In genomic region chr15:79013382-79013781, GRCm38 (mm10) we compare ENCODE assay signal across 27 mouse cellular contexts. TPM values are rescaled to one million over a fixed set of nuclear protein-coding genes. Genes with fewer than 3 reads are reported as not detected.
DNase-seq lines count a peak whose midpoint lies in the region; ATAC-seq and TF ChIP-seq lines count a peak whose summit lies in the region.
"Had no signal": no experiment of that assay in that cellular context is flagged by ENCODE, and none has a peak within 500 bp of the region (broad histone marks: within the 10 kb centered on the region; RNA-seq: fewer than 3 reads in every experiment).

No protein-coding gene starts in this region.

- H3K27me3 ChIP-seq in midbrain, embryonic 14.5 days (ENCODE audit: control insufficient read depth, insufficient read depth, low read length) = no peaks in the 10 kb centered on the region
- H3K27me3 ChIP-seq in midbrain, embryonic 10.5 days (ENCODE audit: low read depth, poor library complexity, severe bottlenecking) = no peaks in the 10 kb centered on the region
- H3K27me3 ChIP-seq in hindbrain, embryonic 11.5 days (ENCODE audit: control insufficient read depth, insufficient read depth, low read length) = no peaks in the 10 kb centered on the region
- H3K27me3 ChIP-seq in thymus, adult 2 months (ENCODE audit: control insufficient read depth, insufficient read depth, low read length) = no peaks in the 10 kb centered on the region
- H3K27me3 ChIP-seq: heart, embryonic 13.5 days; Patski had no signal

- no peak for TF ChIP-seq CTCF in thymus, adult 2 months (IDR thresholded peaks at IDR 0.05; ENCODE audit: borderline replicate concordance, control insufficient read depth, extremely low read depth, insufficient read depth, low read length, poor library complexity)

- WGBS in midbrain, embryonic 14.5 days = 59% methylated on average over 7 of the region's 7 CpGs
- 80% methylated on average over 7 of the region's 7 CpGs for WGBS in midbrain, embryonic 10.5 days
- WGBS in hindbrain, embryonic 11.5 days = 69% methylated on average over 7 of the region's 7 CpGs
- 80% methylated on average over 7 of the region's 7 CpGs for WGBS in thymus, adult 2 months

- H3K36me3 ChIP-seq in midbrain, embryonic 14.5 days (ENCODE audit: control insufficient read depth, insufficient read depth, low read length) = no peaks in the 10 kb centered on the region
- H3K36me3 ChIP-seq in midbrain, embryonic 10.5 days = no peaks in the 10 kb centered on the region
- no peaks in the 10 kb centered on the region for H3K36me3 ChIP-seq in hindbrain, embryonic 11.5 days (ENCODE audit: control insufficient read depth, insufficient read depth, low read length)
- H3K36me3 ChIP-seq in thymus, adult 2 months (ENCODE audit: control insufficient read depth, insufficient read depth, low read length) = no peaks in the 10 kb centered on the region
- H3K36me3 ChIP-seq: embryonic facial prominence, embryonic 10.5 days had no signal

- H3K4me1 ChIP-seq in midbrain, embryonic 14.5 days (ENCODE audit: control insufficient read depth, insufficient read depth, low read length) = no peaks in the 10 kb centered on the region
- peaks cover 28% of the 10 kb centered on the region for H3K4me1 ChIP-seq in midbrain, embryonic 10.5 days
- peaks cover 10% of the 10 kb centered on the region for H3K4me1 ChIP-seq in hindbrain, embryonic 11.5 days (replicated peaks; ENCODE audit: control insufficient read depth, insufficient read depth, low read length)
- no peaks in the 10 kb centered on the region for H3K4me1 ChIP-seq in thymus, adult 2 months (replicated peaks; ENCODE audit: control insufficient read depth, insufficient read depth, low read length)

- no peak overlapping the region for H3K27ac ChIP-seq in midbrain, embryonic 14.5 days (replicated peaks; ENCODE audit: low read depth, low read length)
- no peak overlapping the region; the same call in 1 of the 2 replicates for H3K27ac ChIP-seq in midbrain, embryonic 10.5 days (replicated peaks)
- no peak overlapping the region for H3K27ac ChIP-seq in hindbrain, embryonic 11.5 days (ENCODE audit: low read depth, low read length)
- no peak overlapping the region for H3K27ac ChIP-seq in thymus, adult 2 months (ENCODE audit: control insufficient read depth, insufficient read depth, low read length)
- H3K27ac ChIP-seq: gastrocnemius, adult 2 months; heart, embryonic 13.5 days; layer of hippocampus, adult 2 months had no signal

- DNase-seq in cerebellum, postnatal 14 days = peak; percentile 36 to 62
- DNase-seq in cerebellum, adult 8-10 months = no peak
- DNase-seq in midbrain, embryonic 14.5 days = peak; percentile 32
- no peak for DNase-seq in midbrain, embryonic 10.5 days (ENCODE audit: low spot score)
- peak; percentile 30 for DNase-seq in hindbrain, embryonic 11.5 days (ENCODE audit: low spot score)
- DNase-seq in retina, embryonic 14.5 days (ENCODE audit: low spot score) = peak; percentile 29
- no peak for DNase-seq in thymus, adult 2 months
- no peak for DNase-seq in ovary, postnatal 36 days (ENCODE audit: low spot score)
- DNase-seq: adrenal gland, postnatal 14 days; cerebellum, adult 11-12 months; gastrocnemius, adult 2 months; heart, adult 11 months; heart, postnatal 36 days; kidney, adult 8-10 months; kidney, postnatal 14 days; lung, adult 18-20 months; lung, postnatal 14 days; thymus, postnatal 25 days had no signal

- no peak overlapping the region for H3K9ac ChIP-seq in midbrain, embryonic 14.5 days (replicated peaks; ENCODE audit: low read length)
- H3K9ac ChIP-seq in hindbrain, embryonic 11.5 days (ENCODE audit: low read depth, low read length) = no peak overlapping the region
- H3K9ac ChIP-seq: heart, embryonic 13.5 days had no signal

- ATAC-seq in midbrain, embryonic 14.5 days (ENCODE audit: low FRiP score, low TSS enrichment) = no peak
- no peak for ATAC-seq in hindbrain, embryonic 11.5 days (ENCODE audit: low FRiP score)
- ATAC-seq: activated CD4-positive, CD25-positive, alpha-beta regulatory T cell, adult 4 months; CD4-positive, CD25-positive, alpha-beta regulatory T cell, adult 4 months; Patski had no signal

- H3K9me3 ChIP-seq in midbrain, embryonic 14.5 days (ENCODE audit: control insufficient read depth, low read length) = no peaks in the 10 kb centered on the region
- no peaks in the 10 kb centered on the region for H3K9me3 ChIP-seq in midbrain, embryonic 10.5 days (replicated peaks)
- H3K9me3 ChIP-seq in hindbrain, embryonic 11.5 days (ENCODE audit: control insufficient read depth, low read length) = no peaks in the 10 kb centered on the region
- H3K9me3 ChIP-seq: embryonic facial prominence, embryonic 10.5 days; heart, embryonic 13.5 days; megakaryocyte, embryonic 14.5 days had no signal

- TF ChIP-seq POLR2A in thymus, adult 2 months (IDR thresholded peaks at IDR 0.05; ENCODE audit: control insufficient read depth, extremely low read depth, insufficient read depth, low read length, poor library complexity) = no peak

- no peak overlapping the region for H3K4me2 ChIP-seq in midbrain, embryonic 14.5 days (ENCODE audit: low read length)
- no peak overlapping the region for H3K4me2 ChIP-seq in hindbrain, embryonic 11.5 days (replicated peaks; ENCODE audit: low read depth, low read length)
- H3K4me2 ChIP-seq: heart, embryonic 13.5 days; liver, embryonic 11.5 days had no signal

- no peak overlapping the region for H3K4me3 ChIP-seq in midbrain, embryonic 14.5 days (replicated peaks; ENCODE audit: low read depth, low read length)
- H3K4me3 ChIP-seq in midbrain, embryonic 10.5 days = no peak overlapping the region
- H3K4me3 ChIP-seq in hindbrain, embryonic 11.5 days (ENCODE audit: low read depth, low read length) = no peak overlapping the region
- H3K4me3 ChIP-seq in thymus, adult 2 months (ENCODE audit: control insufficient read depth, insufficient read depth, low read length) = no peak overlapping the region
- H3K4me3 ChIP-seq: embryonic facial prominence, embryonic 10.5 days; gastrocnemius, adult 2 months; heart, embryonic 13.5 days; layer of hippocampus, adult 2 months; megakaryocyte, embryonic 14.5 days had no signal

RNA-seq across cellular contexts. Expression of gene H1f0, which starts 14.9 kb away (rescaled TPM):
- polyA plus RNA-seq in midbrain, embryonic 14.5 days (2014; fragmentation: Nextera tagmentation; extraction: Ambion mirVana) = 94.4 and 154 TPM in 2 replicates
- 421 and 499 TPM in 2 replicates for polyA plus RNA-seq in midbrain, embryonic 10.5 days (2016; fragmentation: Nextera tagmentation; extraction: Ambion mirVana)
- polyA plus RNA-seq in hindbrain, embryonic 11.5 days (2014; fragmentation: Nextera tagmentation; extraction: Ambion mirVana) = 154 and 306 TPM in 2 replicates
- 35.7 and 52.0 TPM in 2 replicates for polyA plus RNA-seq in thymus, adult 2 months (2012; rRNA removed)

RNA-seq across cellular contexts. Expression of gene Galr3, which starts 28.3 kb away (rescaled TPM):
- not detected in 2 replicates for polyA plus RNA-seq in midbrain, embryonic 14.5 days (2014; fragmentation: Nextera tagmentation; extraction: Ambion mirVana)
- not detected in 2 replicates for polyA plus RNA-seq in midbrain, embryonic 10.5 days (2016; fragmentation: Nextera tagmentation; extraction: Ambion mirVana)
- polyA plus RNA-seq in hindbrain, embryonic 11.5 days (2014; fragmentation: Nextera tagmentation; extraction: Ambion mirVana) = not detected in 2 replicates
- 0.71 and 1.6 TPM in 2 replicates for polyA plus RNA-seq in thymus, adult 2 months (2012; rRNA removed)
- polyA plus RNA-seq: activated CD4-positive, CD25-positive, alpha-beta regulatory T cell, adult 4 months; CD4-positive, CD25-positive, alpha-beta regulatory T cell, adult 4 months; embryonic facial prominence, embryonic 10.5 days; heart, embryonic 13.5 days; limb, embryonic 11.5 days had no signal

RNA-seq across cellular contexts. Expression of gene Ankrd54, which starts 49.3 kb away (rescaled TPM):
- 50.2 and 52.6 TPM in 2 replicates for polyA plus RNA-seq in midbrain, embryonic 14.5 days (2014; fragmentation: Nextera tagmentation; extraction: Ambion mirVana)
- 65.1 and 66.6 TPM in 2 replicates for polyA plus RNA-seq in midbrain, embryonic 10.5 days (2016; fragmentation: Nextera tagmentation; extraction: Ambion mirVana)
- polyA plus RNA-seq in hindbrain, embryonic 11.5 days (2014; fragmentation: Nextera tagmentation; extraction: Ambion mirVana) = 56.3 and 59.7 TPM in 2 replicates
- 171 and 181 TPM in 2 replicates for polyA plus RNA-seq in thymus, adult 2 months (2012; rRNA removed)

Comparison
In these comparisons a context has a peak if more than half of its experiments do, and no peak if none do; other contexts are left out.
1. DNase-seq: peak in cerebellum, postnatal 14 days (2 of 2), midbrain, embryonic 14.5 days (single experiment), hindbrain, embryonic 11.5 days (single experiment) and retina, embryonic 14.5 days (single experiment); none in cerebellum, adult 8-10 months (single experiment), midbrain, embryonic 10.5 days (single experiment), thymus, adult 2 months (single experiment) and ovary, postnatal 36 days (single experiment).